Mouse (Mus musculus) forebrain, embryonic 13.5 days (tissue): ENCODE results near the gene Zzef1. TPM values are rescaled to one million over a fixed set of nuclear protein-coding genes. Genes with fewer than 3 reads are reported as not detected.

Experiments
- ATAC-seq: fragments of 200-750 bp; cut with Nextera tagmentation; 2 replicates; pipeline ENCODE4 v1.8.0; 2017
- H3K27ac ChIP-seq: fragments of 300-500 bp; sonication (generic); 2 replicates; pipeline ENCODE4 v1.5.1; 2015; ENCODE audit warnings: inconsistent platforms, mild to moderate bottlenecking, moderate library complexity
- H3K27me3 ChIP-seq: fragments of 300-500 bp; sonication (generic); 2 replicates; pipeline ENCODE4 v1.6.1; 2015; ENCODE audit warnings: mild to moderate bottlenecking, inconsistent platforms
- H3K36me3 ChIP-seq: fragments of 300-500 bp; sonication (generic); 2 replicates; pipeline ENCODE4 v1.6.1; 2015; ENCODE audit warnings: mild to moderate bottlenecking, inconsistent platforms; ENCODE audit not compliant: poor library complexity, severe bottlenecking
- H3K4me1 ChIP-seq: fragments of 300-500 bp; sonication (generic); 2 replicates; pipeline ENCODE4 v1.6.1; 2015; ENCODE audit warnings: inconsistent platforms
- H3K4me2 ChIP-seq: fragments of 300-500 bp; sonication (generic); 2 replicates; pipeline ENCODE4 v1.6.1; 2015; ENCODE audit warnings: inconsistent platforms, mild to moderate bottlenecking, moderate library complexity
- H3K4me3 ChIP-seq: fragments of 300-500 bp; sonication (generic); 2 replicates; pipeline ENCODE4 v1.5.1; 2015; ENCODE audit warnings: mild to moderate bottlenecking, inconsistent platforms
- H3K9ac ChIP-seq: fragments of 300-500 bp; sonication (generic); 2 replicates; pipeline ENCODE4 v1.6.1; 2015; ENCODE audit warnings: mild to moderate bottlenecking, inconsistent platforms
- H3K9me3 ChIP-seq: fragments of 300-500 bp; sonication (generic); replicated peaks from 2 replicates; pipeline ENCODE4 v1.6.1; 2016; ENCODE audit warnings: inconsistent platforms
- WGBS: fragments of 180-500 bp; shearing (Covaris S2); methylation state at CpG from one replicate; pipeline ENCODE4 v1.1.7; 2015; 5-methylcytosine and 5-hydroxymethylcytosine counted together
- polyA plus RNA-seq: library from polyadenylated mRNA; unstranded; fragments of >200 nt; fragmentation: Nextera tagmentation; extraction: Ambion mirVana; gene quantifications from 2 replicates; pipeline ENCODE4 v1.2.1, GENCODE M21; 2015

Zzef1 gene
- polyA plus RNA-seq, 1 experiment from 2014 or later: 10.8 TPM

DNA sequence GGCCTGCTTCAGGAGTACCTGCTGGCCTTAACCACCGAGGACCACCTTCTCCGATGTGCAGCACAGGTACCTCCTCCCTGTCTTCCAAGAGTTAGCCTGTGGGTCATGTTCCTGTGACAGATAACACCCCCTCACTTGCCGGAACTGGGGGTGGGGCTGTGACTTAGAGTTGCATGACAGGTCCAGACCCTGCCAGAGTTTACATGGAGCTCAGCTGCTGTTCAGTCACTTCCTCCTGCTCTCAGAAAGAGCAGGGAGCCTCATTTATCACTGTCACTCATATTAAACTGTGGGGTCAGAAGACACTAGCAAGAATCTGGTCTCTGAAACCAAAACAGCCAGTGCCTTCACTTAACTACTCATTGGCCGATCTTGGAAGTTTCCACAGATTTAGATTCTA lies 127.1 kb downstream of the Zzef1 start:
- no peaks in the 10 kb centered on the region for H3K4me1 ChIP-seq
- H3K4me2 ChIP-seq: no peak overlapping the region
- H3K27ac ChIP-seq: no peak overlapping the region
- 91% methylated on average over 4 of the region's 4 CpGs for WGBS
- no peak overlapping the region for H3K9ac ChIP-seq
- H3K36me3 ChIP-seq: peaks cover 69% of the 10 kb centered on the region
- H3K9me3 ChIP-seq: no peaks in the 10 kb centered on the region
- no peak for ATAC-seq
- no peak overlapping the region for H3K4me3 ChIP-seq
- no peaks in the 10 kb centered on the region for H3K27me3 ChIP-seq

DNA sequence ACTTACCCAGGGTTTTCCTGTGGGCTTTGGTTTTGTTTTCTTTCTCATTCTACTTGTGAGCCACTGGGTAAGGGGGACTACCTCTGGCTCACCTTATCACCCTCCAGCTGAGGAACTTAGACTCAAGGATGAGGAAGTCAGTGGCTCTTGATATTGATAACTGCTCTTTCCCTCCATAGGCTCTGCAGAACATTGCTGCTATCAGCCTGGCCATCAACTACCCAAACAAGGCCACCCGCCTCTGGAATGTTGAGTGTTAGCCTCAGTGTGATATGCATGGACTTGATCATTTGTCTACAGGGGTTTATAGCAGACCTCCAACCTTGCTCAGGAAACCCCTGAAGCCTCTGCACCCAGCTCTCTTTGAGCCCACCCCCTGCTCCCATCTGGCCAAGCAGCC lies 128.4 kb downstream of the Zzef1 start:
- WGBS: 100% methylated on average over 1 of the region's 1 CpGs
- no peak for ATAC-seq
- peaks cover 55% of the 10 kb centered on the region for H3K36me3 ChIP-seq

DNA sequence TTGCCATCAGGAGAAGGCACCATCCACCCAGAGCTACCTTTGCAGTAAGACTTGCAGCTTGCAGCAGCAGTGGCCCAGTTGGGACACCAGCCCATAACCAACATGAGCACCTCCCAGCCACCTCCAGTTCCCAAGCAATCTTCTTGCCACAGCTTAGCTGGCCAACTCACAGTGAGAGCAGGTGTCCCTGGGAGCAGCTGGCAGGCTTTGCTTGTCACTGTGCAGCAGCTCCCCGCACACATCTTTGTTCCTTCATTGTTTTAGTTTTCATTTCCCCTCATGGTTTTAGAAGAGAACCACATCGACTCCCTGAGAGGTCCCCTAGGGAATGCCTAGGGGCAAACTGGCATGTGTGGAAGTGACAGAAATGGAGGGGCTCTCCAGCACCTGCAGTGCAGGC lies 129.0 kb downstream of the Zzef1 start:
- Histone ChIP-seq H3K36me3 (peaks cover 51% of the 10 kb centered on the region), H3K9me3 (no peaks in the 10 kb centered on the region), H3K4me2 (no peak overlapping the region), H3K27me3 (no peaks in the 10 kb centered on the region), H3K4me1 (no peaks in the 10 kb centered on the region), H3K9ac (no peak overlapping the region), H3K27ac (no peak overlapping the region), H3K4me3 (no peak overlapping the region)
- no peak for ATAC-seq
- 74% methylated on average over 2 of the region's 2 CpGs for WGBS

More for the DNA sequence above, 128.4 kb downstream of the Zzef1 start:
- Histone ChIP-seq H3K27me3 (no peaks in the 10 kb centered on the region), H3K4me2 (no peak overlapping the region), H3K4me3 (no peak overlapping the region), H3K9me3 (no peaks in the 10 kb centered on the region), H3K4me1 (no peaks in the 10 kb centered on the region), H3K27ac (no peak overlapping the region), H3K9ac (no peak overlapping the region)

DNA sequence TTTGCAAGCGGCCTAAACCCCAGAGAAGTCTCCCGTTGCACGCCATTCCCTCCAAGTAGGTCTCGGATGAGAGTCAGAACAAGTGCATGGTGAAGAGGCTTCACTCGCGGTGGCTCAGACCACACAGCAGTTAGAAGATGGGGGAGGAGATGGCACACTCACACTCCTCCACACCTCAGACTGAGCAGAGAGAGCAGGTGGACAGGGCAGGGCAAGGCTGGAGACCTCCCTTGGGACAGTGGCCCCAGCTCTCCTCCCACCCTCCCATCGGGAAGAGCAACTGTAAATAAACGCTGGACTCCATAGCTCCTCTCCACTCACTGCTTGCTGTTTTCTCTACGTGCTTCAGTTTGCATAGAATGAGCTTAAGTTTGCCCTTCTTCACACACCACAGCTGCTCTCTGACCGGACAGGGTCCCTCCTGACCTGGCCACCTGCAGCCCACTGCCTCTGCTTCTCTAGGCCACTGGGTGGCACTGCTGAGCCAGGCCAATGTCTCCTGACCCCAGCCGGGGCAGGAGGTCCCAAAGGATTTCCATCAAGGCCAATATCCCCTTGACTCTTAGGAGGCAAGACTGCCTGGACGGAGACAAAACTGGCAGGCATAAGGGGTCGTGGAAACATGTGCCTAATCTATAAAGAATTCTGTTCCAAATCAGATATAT lies 130.3 kb downstream of the Zzef1 start:
- no peak overlapping the region for H3K4me2 ChIP-seq
- ATAC-seq: 0 out of 2 replicates have a peak, but pooled peaks have one; percentile 19
- H3K4me3 ChIP-seq: no peak overlapping the region
- H3K9ac ChIP-seq: no peak overlapping the region
- H3K27ac ChIP-seq: no peak overlapping the region
- H3K36me3 ChIP-seq: peaks cover 41% of the 10 kb centered on the region
- no peaks in the 10 kb centered on the region for H3K9me3 ChIP-seq
- H3K4me1 ChIP-seq: no peaks in the 10 kb centered on the region
- 56% methylated on average over 13 of the region's 13 CpGs for WGBS
- no peaks in the 10 kb centered on the region for H3K27me3 ChIP-seq

DNA sequence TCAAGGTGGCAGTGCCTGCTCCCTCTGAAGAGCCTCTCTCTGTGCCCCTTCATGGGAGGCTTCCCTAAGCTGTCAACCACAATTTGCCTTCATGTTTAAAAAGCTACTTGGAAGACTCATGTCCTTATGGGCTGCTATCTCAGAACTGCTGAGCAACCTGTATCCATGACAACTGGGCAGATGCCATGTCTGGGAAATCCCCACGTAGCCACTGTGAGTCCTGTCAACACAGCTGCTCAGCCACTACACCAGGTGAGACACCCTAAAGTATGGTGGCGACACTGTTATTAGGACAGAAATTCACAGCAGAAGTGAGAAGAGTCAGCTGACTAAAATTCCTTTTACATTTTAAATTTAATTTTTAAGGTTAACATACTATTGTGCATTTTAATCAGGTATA lies 132.5 kb downstream of the Zzef1 start:
- Histone ChIP-seq H3K27me3 (no peaks in the 10 kb centered on the region), H3K4me3 (no peak overlapping the region)
- WGBS: 64% methylated on average over 2 of the region's 2 CpGs

DNA sequence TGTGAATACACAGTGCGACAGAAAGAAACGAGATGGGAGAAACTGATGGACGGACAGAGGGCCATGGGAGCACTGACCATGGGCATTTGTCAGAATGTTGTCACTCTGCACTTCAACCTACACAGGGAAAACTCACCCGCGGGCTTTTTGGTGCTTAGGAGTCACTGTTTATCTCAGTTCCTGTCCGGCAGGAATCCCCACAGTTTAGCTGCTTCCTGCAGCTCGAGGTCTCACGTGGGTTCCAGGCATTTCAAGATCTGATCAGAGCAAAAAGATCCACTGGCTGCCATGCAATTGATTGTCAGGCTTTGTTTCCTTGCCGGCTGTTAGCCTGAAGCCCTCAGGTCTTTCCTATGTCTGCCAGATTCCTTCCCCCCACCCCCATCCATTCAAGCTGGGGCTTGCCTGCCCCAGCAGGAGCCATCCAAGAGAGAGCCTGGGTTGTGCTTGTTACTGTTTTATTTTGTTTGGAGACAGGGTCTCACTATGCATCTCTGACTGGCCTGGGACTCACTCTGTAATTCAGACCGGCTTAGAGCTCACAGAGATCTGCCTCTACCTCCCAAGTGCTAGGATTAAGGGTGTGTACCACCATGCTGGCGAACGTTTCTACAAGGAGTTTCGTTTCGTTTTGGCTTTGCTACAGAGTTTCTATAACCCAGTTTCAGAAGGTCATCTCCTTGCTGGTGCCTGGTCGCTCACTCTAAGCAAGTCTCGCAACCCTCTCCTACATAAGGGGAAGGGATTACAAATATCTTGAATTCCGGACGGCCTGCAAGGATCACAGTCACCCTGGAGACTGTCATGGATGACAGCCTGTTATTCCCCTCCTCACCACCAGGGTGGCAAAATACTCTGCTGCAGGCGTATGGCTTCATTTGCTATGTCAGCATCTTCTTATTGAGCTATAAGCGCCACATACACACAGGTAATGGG lies 144.4 kb downstream of the Zzef1 start:
- peak; percentile 51; the same call in 1 of the 2 replicates for ATAC-seq
- Histone ChIP-seq H3K4me2 (peak overlapping the region; percentile 51), H3K9me3 (no peaks in the 10 kb centered on the region), H3K27me3 (no peaks in the 10 kb centered on the region), H3K36me3 (no peaks in the 10 kb centered on the region), H3K4me3 (peak overlapping the region; percentile 34), H3K9ac (no peak overlapping the region), H3K4me1 (peaks cover 6% of the 10 kb centered on the region; the same call in 1 of the 2 replicates), H3K27ac (no peak overlapping the region; the same call in 1 of the 2 replicates)
- 29% methylated on average over 20 of the region's 20 CpGs for WGBS

More for the DNA sequence above, 132.5 kb downstream of the Zzef1 start:
- H3K4me2 ChIP-seq: no peak overlapping the region
- H3K36me3 ChIP-seq: peaks cover 23% of the 10 kb centered on the region
- no peaks in the 10 kb centered on the region for H3K9me3 ChIP-seq
- no peaks in the 10 kb centered on the region for H3K4me1 ChIP-seq
- H3K27ac ChIP-seq: no peak overlapping the region
- H3K9ac ChIP-seq: no peak overlapping the region
- no peak for ATAC-seq

DNA sequence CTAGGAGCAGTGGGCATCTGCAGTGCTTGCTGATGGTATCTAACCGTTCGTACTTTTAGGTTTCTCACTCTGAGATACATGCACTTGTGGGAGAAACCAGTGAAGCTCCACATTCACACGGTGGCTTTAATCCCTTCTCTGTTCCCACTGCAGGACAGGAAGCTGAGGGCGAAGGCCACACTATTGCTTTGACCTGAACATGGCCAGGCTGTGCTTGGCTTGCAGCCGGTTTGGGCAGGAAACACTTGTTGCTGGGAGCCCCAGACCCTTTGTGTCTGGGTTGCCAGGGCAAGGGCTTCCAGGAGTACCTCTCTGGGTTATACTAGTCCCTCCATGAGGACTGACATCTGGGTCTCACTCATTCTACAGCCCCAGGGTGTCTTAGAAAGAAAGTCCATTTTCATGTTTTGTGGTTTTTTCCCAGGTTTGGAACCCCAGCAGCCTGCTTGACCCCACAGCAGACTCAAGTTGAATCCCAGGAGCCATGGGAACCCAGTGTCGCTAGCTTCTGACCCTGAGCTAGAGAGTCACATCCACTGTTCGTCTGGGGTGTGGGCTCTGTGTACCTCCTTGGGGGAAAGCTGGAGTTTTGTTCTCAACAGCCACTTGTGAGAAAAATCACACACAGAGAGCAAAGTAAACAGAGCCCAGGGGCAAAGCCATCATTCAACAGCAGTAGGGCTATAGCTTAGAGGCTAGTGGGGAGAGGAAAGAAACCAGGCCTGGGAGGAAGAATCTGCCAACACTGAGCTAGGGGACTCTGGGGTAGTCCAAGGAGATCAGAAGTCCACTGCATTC lies 149.2 kb downstream of the Zzef1 start:
- Histone ChIP-seq H3K4me3 (no peak overlapping the region), H3K4me1 (peaks cover 5% of the 10 kb centered on the region; the same call in 1 of the 2 replicates), H3K4me2 (no peak overlapping the region), H3K27me3 (no peaks in the 10 kb centered on the region), H3K36me3 (no peaks in the 10 kb centered on the region), H3K27ac (no peak overlapping the region), H3K9ac (no peak overlapping the region), H3K9me3 (no peaks in the 10 kb centered on the region)
- ATAC-seq: no peak
- WGBS: 73% methylated on average over 7 of the region's 7 CpGs

DNA sequence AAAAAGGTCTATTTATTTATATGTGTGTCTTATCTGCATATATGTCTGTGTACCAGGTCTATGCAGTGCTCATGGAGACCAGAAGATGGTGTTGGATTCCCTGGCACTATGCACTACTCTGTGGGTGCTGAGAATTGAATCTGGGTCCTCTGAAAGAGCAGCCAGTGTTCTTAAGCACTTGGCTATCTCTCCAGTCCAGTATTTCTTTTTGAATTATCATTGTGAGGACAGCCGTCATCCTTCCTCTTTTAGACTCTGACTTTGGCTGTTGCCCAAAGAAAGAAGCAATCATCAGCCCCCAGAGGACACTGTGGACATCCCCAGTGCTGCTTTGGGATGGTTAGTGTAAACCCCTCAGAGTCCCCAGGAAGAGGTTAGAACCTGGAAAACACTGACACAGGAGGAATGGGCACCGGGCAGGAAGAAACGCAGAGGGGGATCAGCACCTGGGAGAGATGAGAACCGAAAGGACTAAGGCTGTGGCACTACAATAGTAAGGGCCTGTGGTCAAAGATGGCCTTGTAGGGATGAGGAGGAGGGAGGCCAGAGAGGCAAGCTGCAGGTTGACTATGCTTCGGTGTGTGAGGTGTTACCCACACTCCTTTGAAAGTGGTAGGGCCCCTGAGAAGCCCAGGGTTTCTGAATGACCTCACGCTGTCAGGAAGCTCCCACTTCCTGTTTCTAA lies 150.0 kb downstream of the Zzef1 start:
- no peaks in the 10 kb centered on the region for H3K4me1 ChIP-seq
- H3K27me3 ChIP-seq: no peaks in the 10 kb centered on the region
- H3K4me3 ChIP-seq: no peak overlapping the region
- no peaks in the 10 kb centered on the region for H3K9me3 ChIP-seq
- no peak overlapping the region for H3K4me2 ChIP-seq
- H3K9ac ChIP-seq: no peak overlapping the region
- ATAC-seq: no peak
- no peak overlapping the region for H3K27ac ChIP-seq
- H3K36me3 ChIP-seq: no peaks in the 10 kb centered on the region
- 68% methylated on average over 6 of the region's 6 CpGs for WGBS

DNA sequence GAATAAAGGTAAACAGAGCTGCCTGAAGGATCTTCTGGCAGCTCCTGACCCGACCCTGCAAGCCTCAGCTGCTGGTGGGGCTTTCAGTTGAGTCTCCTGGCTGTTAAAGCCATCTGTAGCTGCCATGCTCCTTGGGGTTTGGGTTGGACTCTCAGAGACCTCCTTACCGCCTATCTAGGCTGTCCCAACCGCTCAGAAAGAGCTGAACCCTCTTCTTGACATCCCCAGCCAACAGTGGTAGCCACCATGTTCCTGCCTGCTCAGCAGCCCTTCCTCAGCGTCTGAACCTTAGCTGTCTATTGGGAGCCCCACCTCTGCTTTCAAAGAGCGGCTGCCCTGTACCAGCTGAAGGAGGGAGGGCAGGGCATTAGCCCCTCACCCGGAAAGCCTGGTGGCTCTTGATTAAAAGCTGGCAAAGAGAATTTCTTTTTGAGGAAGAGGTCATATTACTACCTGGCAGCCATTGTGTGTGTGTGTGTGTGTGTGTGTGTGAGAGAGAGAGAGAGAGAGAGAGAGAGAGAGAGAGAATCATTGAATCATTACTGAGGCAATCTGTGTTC lies 150.6 kb downstream of the Zzef1 start:
- Histone ChIP-seq H3K27me3 (no peaks in the 10 kb centered on the region), H3K27ac (no peak overlapping the region), H3K4me1 (no peaks in the 10 kb centered on the region), H3K4me2 (no peak overlapping the region), H3K9ac (no peak overlapping the region), H3K36me3 (no peaks in the 10 kb centered on the region), H3K9me3 (no peaks in the 10 kb centered on the region), H3K4me3 (no peak overlapping the region)
- ATAC-seq: no peak
- 46% methylated on average over 6 of the region's 6 CpGs for WGBS

DNA sequence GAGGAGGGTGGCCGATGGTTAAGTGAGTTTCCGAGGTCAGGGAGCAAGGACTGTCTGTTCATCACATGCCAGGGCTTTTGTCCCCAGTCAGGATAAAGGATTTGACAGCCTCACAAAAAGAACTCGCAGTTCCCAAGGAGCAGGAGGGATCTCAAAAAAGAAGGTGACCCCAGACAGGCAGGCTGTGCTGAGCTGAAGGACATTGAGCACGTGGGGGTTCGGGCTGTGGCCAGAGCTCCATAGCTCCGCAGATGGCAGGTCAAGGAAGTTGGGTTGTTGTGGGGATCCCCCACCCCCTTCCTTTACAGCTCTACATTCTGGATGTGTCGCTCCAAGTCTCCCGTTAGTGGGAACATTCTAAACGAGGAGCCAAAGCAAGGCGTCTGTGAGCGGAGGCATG lies 151.8 kb downstream of the Zzef1 start:
- ATAC-seq: no peak
- 48% methylated on average over 11 of the region's 11 CpGs for WGBS
- H3K4me2 ChIP-seq: no peak overlapping the region
- no peak overlapping the region for H3K4me3 ChIP-seq
- no peak overlapping the region for H3K9ac ChIP-seq
- H3K36me3 ChIP-seq: no peaks in the 10 kb centered on the region
- H3K27ac ChIP-seq: no peak overlapping the region
- no peaks in the 10 kb centered on the region for H3K9me3 ChIP-seq
- no peaks in the 10 kb centered on the region for H3K4me1 ChIP-seq
- H3K27me3 ChIP-seq: no peaks in the 10 kb centered on the region

DNA sequence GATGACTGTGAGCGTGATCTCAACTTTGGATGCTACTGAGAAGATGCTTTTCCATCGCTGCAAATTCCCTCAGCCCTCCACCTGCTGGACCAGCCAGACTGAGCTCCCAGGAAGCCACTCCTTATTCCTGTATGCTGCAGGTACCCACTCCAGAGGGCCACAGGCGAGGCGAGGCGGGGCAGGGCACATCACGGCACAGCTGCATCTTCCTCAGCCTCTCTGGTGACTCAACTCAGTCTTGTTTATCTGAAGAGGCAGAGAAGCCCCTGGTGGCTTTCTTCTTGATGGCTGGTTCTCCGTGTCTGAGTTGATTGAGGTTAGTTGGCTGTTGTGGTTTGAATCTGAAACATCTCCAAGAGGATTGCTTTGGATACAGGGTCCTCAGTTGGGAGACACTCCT lies 152.2 kb downstream of the Zzef1 start:
- WGBS: 78% methylated on average over 7 of the region's 7 CpGs
- no peak overlapping the region for H3K4me2 ChIP-seq

More for the DNA sequence above, 152.2 kb downstream of the Zzef1 start:
- no peak overlapping the region for H3K27ac ChIP-seq
- no peaks in the 10 kb centered on the region for H3K9me3 ChIP-seq
- no peaks in the 10 kb centered on the region for H3K36me3 ChIP-seq
- H3K4me3 ChIP-seq: no peak overlapping the region
- ATAC-seq: no peak
- no peak overlapping the region for H3K9ac ChIP-seq
- no peaks in the 10 kb centered on the region for H3K4me1 ChIP-seq
- no peaks in the 10 kb centered on the region for H3K27me3 ChIP-seq
